Mouse (Mus musculus) urinary bladder, postnatal 10 days (tissue): ENCODE data around the gene Nt5m.

Source experiments
- DNase-seq: peaks from one replicate; pipeline ENCODE4 v3.0.0; 2022; ENCODE audit warnings: low spot score

Nt5m gene

DNA sequence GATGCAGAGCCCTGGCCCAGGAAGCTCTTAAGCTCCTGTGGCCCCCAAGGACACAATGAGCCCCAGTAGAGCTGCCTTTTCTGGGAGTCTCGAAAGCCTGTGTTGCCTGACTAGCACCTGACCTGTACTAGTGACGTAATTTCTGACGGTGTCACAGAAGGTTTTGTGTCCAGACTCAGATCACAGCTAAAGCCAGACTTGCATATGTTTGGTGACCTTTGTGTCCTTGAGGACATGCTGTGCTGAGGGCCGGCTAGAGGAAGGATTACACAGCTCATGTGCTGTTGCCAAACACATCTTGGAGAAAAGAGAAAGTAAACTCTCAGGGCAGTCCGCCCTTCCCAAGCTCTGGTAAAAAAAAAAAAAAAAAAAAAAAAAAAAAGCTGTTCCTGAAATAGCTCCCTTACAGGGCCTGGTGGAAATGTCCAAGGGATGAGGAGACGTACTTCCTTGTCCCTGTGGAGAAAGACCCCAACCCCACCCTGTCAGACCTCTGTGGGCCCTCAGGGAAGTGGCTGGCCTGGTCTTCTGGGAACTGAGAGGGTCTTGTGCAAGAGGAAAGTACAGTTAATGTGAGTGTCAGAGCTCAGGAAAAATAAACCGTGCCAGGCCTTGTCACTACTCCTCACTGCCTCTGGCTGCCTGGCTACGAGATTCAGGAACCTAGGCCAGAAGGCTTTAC is 62.9 kb downstream of the Nt5m start:
- DNase-seq: no peak

DNA sequence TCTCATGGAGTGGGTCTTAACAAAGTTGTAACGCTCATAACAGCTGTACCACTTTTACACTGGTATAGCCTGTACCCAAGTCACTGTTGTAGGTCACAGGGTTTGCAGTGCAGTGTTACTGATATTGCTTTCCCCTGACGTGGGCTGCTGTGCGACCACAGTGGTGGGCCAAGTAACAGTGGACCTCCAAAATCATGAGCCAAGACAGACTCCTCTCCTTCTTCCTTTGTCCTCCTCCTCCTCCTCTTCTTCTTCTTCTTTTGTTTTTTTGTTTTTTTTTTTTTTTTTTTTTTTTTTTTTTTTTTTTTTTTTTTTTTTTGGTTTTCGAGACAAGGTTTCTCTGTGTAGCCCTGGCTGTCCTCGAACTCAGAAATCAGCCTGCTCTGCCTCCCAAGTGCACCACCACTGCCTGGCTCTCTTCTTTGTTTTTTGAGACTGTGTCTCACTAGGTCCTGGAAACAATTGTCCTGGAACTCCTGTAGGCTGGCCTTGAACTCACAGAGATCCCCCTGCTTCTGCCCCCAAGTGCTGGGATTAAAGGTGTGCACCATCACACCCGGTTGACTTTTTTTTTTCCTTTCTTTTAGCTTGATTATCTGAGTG is 67.4 kb downstream of the Nt5m start:
- DNase-seq: no peak

DNA sequence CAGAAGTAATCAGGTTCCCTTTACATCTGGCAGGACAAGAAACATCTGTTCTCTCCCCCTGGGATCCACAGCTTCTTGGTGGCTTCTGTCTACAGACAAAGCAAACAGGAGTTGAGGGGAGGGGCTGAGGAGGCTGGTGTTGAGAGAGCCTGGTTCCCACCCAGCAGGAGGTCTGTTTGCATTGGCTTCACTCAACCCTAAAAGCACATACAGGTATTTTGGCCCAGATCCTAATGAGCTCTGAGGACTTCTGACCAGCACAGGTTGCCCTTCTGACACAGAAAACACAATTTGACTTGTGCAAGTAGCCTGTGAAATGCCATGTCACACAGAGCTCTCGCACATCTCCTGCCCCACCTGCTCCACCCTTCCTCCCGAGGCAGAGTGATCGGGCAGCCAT is 69.2 kb downstream of the Nt5m start:
- no peak for DNase-seq

DNA sequence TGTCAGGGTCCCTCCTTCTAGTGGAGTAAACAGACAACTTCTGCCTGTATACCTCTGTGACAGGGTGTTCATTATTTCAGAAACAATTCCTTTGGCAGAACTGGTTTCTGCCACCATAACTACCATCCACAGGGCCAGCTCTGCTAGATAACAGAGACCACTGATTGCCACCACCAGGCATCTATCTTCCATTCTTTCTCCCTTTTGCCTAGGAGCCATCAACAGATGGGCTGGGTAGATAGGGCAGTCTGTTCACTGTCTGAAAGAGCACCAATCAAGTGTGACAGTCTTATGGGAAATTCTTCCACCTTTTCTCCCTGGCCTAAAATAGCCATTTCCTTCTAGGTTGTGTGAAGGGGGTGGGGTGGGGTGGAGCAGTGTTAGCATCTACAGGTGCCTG is 71.3 kb downstream of the Nt5m start:
- no peak for DNase-seq

DNA sequence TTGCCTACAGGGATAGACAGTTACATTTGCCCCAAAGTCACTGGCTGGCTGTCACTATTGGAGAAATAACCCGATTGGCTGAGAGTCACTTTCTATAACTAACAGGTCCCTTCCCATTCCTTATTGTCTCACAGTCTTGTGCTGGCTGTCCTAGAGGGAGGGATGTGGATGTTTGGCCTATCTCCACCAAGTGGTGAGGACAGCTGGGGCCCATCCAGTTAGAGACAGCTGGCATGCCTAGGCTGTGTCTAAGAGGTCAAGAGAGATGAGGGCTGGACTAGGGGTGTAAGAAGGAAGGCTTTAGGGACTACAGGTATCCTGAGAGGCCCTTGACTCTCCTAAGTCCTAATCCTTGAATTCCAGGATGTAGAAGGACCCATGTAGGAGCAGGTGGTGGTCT is 72.3 kb downstream of the Nt5m start:
- DNase-seq: no peak

DNA sequence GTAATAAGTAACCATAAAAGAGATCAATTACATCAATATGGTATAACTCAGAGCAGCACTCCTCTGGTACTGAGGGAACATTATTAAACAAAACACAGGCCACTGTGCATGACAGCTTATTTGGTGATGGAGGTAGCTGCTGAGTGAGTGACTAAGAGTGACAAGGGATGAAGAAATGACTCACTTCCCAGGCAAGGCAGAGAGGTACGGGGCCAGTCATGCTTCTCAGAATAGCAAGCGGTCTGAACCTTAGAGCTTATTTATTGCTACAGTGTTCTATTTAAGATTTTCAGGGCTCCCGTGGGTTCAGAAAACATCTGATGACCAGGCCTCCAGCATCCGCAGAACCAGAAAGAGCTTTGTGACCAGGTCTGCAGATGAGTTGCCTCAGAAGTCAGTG is 74.5 kb downstream of the Nt5m start:
- DNase-seq: no peak

DNA sequence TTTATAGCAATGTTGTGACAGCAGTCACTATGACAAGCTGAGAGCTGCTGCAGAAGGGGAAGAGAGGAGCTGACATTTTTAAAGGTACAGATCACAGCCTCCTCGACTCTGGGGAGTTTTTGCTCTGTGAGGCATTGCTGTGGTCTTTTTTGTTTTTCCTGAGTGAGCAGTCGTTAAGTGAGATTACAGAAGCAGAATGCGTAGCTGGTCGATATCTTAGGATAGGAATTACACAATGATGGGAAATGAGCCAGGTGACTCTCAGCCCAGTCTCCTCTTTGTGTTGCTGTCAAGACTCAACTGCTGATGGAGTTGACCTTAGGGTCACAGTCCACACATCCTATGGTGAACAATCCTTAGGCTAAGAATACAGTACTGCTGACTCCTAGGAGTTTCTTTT is 78.8 kb downstream of the Nt5m start:
- no peak for DNase-seq

DNA sequence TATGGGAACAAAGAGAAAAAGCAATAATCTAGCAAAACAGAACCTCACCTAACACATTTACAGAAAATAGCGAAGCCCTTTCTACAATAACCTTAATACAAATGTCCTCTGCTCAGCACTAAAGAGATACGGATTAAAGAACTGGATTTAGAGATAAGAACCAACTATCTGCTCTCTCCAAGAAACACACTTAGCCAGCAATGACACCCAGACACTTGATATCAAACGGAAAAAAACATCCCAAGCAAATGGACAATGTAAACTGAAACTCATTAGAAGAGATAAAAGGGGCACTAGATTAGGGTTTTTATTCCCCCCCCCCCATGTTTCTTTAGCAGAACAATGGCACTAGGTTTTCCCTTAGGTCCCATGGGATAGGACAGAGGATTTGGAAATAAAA is 80.2 kb downstream of the Nt5m start:
- DNase-seq: no peak

DNA sequence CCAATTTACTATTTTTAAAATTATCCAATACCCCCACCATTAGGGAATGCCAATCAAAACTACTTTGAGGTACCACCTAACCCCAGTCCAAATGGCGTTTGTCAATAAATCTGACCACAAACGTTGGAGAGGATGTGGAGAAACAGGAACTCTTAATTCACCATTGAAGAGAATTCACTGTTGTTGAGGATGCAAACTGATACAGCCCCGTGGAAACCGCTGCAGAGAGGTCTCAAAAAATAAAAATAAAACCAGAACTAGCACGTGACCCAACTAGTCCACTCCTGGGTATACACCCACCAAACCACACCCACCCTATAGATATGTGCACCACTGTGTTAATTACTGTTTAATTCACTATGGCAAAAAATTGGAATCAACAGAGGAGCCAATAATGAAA is 81.1 kb downstream of the Nt5m start:
- DNase-seq: no peak

DNA sequence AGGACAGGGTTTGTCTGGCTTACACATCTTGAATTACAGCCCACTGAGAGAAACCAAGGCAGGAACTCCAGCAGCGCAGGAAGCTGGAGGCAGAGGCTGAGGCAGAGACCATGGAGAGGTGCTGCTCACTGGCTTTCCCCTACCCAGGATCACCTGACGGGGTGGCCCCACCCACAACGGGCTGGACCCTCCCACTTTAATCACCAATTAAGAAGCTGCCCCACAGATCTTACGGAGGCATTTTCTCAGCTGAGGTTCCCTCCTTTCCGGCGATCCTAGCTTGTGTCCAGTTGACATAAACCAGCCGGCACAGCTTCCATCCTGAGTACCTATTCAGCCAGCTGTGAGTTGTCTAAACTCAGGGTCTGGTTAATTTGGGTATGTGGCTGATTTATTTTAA is 82.0 kb downstream of the Nt5m start:
- DNase-seq: no peak

DNA sequence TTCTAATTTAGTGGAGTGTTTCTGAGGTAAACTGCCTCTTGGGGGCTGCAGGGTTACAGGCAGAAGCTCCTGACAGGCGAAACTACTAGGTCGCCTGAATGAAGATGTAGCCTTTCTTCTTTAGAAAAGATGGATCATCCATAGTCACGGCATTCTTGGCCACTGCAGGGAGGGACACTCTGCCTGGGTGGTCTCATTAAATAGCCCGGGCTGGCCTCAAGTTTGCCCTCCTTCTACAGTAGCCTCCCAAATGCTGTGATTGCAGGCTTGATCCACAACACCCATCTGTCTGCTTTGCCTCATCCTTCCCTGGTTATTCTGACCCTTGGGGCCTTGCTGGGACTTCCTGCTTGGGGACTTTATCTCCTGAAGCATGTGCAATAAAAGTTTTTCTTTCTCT is 90.8 kb downstream of the Nt5m start:
- no peak for DNase-seq
